Mouse (Mus musculus) kidney, embryonic 15.5 days (tissue): ENCODE results near the gene Amigo2. TPM values are rescaled to one million over a fixed set of nuclear protein-coding genes. Genes with fewer than 3 reads are reported as not detected.

ENCODE experiments used
- ATAC-seq: fragments of 200-750 bp; cut with Nextera tagmentation; replicated peaks from 2 replicates; pipeline ENCODE4 v1.8.0; 2017; ENCODE audit warnings: moderate TSS enrichment; ENCODE audit not compliant: low FRiP score
- H3K27ac ChIP-seq: fragments of 300-500 bp; sonication (generic); 2 replicates; pipeline ENCODE4 v1.5.1; 2015; ENCODE audit warnings: mild to moderate bottlenecking, inconsistent platforms
- H3K27me3 ChIP-seq: fragments of 300-500 bp; sonication (generic); 2 replicates; pipeline ENCODE4 v1.6.1; 2015; ENCODE audit warnings: inconsistent platforms
- H3K36me3 ChIP-seq: fragments of 300-500 bp; sonication (generic); 2 replicates; pipeline ENCODE4 v1.6.1; 2015; ENCODE audit warnings: inconsistent platforms
- H3K4me1 ChIP-seq: fragments of 300-500 bp; sonication (generic); 2 replicates; pipeline ENCODE4 v1.6.1; 2015; ENCODE audit warnings: inconsistent platforms
- H3K4me2 ChIP-seq: fragments of 300-500 bp; sonication (generic); 2 replicates; pipeline ENCODE4 v1.6.1; 2015; ENCODE audit warnings: moderate library complexity, mild to moderate bottlenecking, inconsistent platforms
- H3K4me3 ChIP-seq: fragments of 300-500 bp; sonication (generic); replicated peaks from 2 replicates; pipeline ENCODE4 v1.5.1; 2015; ENCODE audit warnings: mild to moderate bottlenecking, inconsistent platforms
- H3K9ac ChIP-seq: fragments of 300-500 bp; sonication (generic); 2 replicates; pipeline ENCODE4 v1.6.1; 2015; ENCODE audit warnings: mild to moderate bottlenecking, inconsistent platforms
- H3K9me3 ChIP-seq: fragments of 300-500 bp; sonication (generic); replicated peaks from 2 replicates; pipeline ENCODE4 v1.6.1; 2016; ENCODE audit warnings: inconsistent platforms
- WGBS: fragments of 180-500 bp; shearing (Covaris S2); methylation state at CpG from one replicate; pipeline ENCODE4 v1.1.7; 2015; ENCODE audit warnings: mixed read lengths; 5-methylcytosine and 5-hydroxymethylcytosine counted together
- polyA plus RNA-seq: library from polyadenylated mRNA; unstranded; fragments of >200 nt; fragmentation: Nextera tagmentation; extraction: Ambion mirVana; gene quantifications from 2 replicates; pipeline ENCODE4 v1.2.1, GENCODE M21; 2015

Amigo2 gene
- polyA plus RNA-seq, 1 experiment from 2014 or later: 11.9 TPM

DNA sequence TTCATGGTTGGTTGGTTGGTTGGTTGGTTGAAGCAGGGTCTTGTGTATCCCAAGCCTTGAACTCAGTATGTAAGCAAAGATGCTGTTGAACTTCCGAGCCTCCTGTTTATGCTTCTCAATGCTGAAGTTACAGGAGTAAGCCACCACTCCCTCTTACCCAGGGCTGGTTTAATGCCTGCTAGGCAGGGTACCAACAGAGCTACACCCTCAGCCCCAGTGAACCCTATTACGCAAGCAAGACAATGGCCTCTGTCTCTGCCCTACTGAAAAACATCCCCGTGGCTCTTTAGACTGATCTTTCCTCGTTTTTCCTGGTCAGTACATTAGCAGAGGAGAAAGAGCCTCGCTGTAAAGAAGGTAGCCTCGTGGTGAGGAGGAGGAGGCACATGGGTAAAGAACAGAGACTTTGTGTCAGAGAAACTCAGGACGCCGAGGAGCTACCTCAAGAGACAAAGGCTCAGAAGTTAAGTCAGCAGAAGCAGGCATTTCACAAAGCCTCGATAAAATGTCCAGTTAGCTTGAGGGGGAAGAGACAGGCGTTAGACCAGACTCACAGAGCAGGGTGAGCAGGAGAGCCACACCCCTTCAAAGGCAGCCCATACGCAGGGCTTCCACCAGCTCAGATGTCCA, 13.0 kb upstream of the Amigo2 start:
- no peak for ATAC-seq
- 82% methylated on average over 11 of the region's 11 CpGs for WGBS
- no peak overlapping the region for H3K4me2 ChIP-seq
- peaks cover 44% of the 10 kb centered on the region for H3K4me1 ChIP-seq
- no peaks in the 10 kb centered on the region for H3K27me3 ChIP-seq
- no peak overlapping the region for H3K4me3 ChIP-seq
- H3K9ac ChIP-seq: no peak overlapping the region
- H3K36me3 ChIP-seq: no peaks in the 10 kb centered on the region
- no peak overlapping the region for H3K27ac ChIP-seq
- H3K9me3 ChIP-seq: no peaks in the 10 kb centered on the region

DNA sequence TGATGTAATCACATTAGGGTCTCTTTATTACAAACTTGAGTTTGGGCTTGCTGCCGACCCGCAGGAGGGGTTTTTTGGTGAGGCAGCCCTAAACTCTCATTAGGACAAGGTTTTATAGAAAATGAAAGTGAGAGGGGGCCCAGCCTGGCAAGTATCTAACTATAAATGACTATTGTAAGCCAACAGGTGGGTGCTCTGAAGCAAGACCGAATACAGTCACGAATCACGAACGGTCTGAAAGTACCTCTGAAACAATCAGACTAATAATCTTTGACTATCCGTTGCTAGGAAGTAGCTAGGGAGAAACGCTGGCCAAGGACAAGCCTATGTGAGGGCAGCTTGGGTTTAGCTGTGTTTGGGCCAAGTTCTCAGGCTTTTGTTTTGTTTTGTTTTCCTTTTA, 12.2 kb upstream of the Amigo2 start:
- 65% methylated on average over 8 of the region's 8 CpGs for WGBS
- Histone ChIP-seq H3K4me1 (peaks cover 44% of the 10 kb centered on the region), H3K36me3 (no peaks in the 10 kb centered on the region), H3K9me3 (no peaks in the 10 kb centered on the region), H3K4me2 (no peak overlapping the region), H3K27ac (no peak overlapping the region), H3K9ac (no peak overlapping the region), H3K4me3 (no peak overlapping the region), H3K27me3 (no peaks in the 10 kb centered on the region)
- no peak for ATAC-seq

DNA sequence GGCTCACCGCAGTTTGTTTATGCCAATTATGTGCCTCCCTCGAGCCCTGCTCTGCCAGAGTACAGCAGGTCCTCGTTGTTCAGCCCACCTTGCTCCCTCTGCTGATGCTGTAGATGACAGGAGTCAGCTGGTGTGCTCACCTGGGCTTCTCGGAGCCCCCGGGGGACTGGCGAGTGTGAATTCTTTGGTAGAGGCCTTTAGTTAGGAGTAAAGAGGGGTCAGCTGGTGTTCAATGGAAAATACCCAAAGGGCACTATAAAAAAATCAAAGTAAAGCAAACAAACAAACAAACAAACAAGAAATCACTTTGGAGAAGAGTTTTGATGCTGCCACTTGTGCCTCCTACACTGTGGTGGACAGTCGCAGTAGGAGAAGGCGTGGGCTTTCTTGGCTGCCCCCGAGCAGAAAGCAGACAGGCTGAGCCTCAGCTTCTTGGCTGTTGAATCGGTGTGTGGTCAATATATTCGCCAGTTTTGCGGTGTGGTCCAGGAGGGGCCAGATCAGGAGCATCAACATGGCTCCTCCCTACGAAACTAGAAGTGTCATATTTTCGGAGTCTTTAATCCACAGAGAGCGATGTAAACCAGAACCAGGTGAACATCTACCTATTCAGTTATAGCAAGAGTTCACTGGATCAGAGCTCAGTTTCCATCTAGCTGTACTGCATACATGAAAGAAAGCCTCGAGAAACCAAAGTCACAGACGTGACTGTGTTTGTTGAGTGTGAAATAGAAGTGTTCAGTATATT, 11.6 kb upstream of the Amigo2 start:
- WGBS: 86% methylated on average over 17 of the region's 17 CpGs
- ATAC-seq: no peak
- Histone ChIP-seq H3K4me1 (peaks cover 44% of the 10 kb centered on the region), H3K4me2 (no peak overlapping the region), H3K9me3 (no peaks in the 10 kb centered on the region), H3K36me3 (no peaks in the 10 kb centered on the region), H3K27ac (no peak overlapping the region), H3K4me3 (no peak overlapping the region), H3K27me3 (no peaks in the 10 kb centered on the region), H3K9ac (no peak overlapping the region)

DNA sequence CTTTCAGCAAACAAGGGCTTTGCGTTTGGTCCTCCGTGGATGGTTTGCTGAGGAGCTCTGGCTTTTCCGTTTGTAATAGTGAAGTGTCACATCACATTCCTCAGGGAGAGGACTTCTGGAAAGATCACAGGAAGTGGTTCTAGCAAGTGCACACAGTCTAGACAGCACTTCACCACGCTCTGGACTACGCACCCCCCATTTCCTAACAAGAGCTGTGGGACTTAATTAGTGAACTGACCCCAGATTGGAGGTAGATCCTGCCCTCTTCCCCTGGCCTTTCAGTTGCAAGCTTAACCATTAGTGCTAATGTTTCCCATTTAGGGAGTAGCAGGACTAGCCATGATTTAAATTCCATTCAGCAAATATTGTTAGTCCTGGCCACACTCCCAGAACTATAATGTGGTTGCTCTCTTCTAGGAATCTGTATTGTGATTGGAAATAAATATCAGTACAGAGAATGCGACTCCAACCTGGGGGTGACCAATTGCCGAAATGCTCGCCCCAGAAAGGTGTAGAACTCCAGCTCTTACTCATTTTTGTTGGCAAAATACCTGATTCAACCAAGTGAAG, 10.2 kb upstream of the Amigo2 start:
- peak overlapping the region; percentile 70 for H3K27ac ChIP-seq
- ATAC-seq: no peak; the same call in 1 of the 2 replicates
- no peaks in the 10 kb centered on the region for H3K36me3 ChIP-seq
- no peaks in the 10 kb centered on the region for H3K9me3 ChIP-seq
- 44% methylated on average over 8 of the region's 8 CpGs for WGBS
- H3K4me2 ChIP-seq: no peak overlapping the region
- H3K9ac ChIP-seq: no peak overlapping the region
- peaks cover 40% of the 10 kb centered on the region for H3K4me1 ChIP-seq
- no peaks in the 10 kb centered on the region for H3K27me3 ChIP-seq
- no peak overlapping the region for H3K4me3 ChIP-seq

DNA sequence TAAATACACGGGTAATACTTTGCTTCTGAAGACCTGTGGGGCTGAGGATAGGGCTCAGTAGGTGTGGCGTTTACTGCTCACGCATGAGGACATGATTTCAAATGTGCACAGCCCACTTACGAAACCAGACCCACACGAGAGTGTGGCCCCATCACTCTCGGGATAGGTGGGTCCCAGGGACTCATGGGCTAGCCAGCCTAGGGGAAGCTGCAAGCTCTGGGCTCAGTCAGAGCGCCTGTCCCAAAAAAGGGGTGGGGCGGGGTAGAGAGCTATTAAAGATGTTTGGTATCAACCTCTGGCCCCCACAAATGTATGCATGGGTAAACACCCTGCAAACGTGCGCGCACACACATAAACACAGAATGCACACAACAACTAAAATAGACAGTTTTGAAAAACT, 9.3 kb upstream of the Amigo2 start:
- no peaks in the 10 kb centered on the region for H3K9me3 ChIP-seq
- H3K27me3 ChIP-seq: no peaks in the 10 kb centered on the region
- H3K27ac ChIP-seq: no peak overlapping the region
- H3K9ac ChIP-seq: no peak overlapping the region
- H3K4me3 ChIP-seq: no peak overlapping the region
- ATAC-seq: no peak
- H3K4me2 ChIP-seq: no peak overlapping the region
- no peaks in the 10 kb centered on the region for H3K36me3 ChIP-seq
- peaks cover 37% of the 10 kb centered on the region for H3K4me1 ChIP-seq
- WGBS: 89% methylated on average over 11 of the region's 11 CpGs

DNA sequence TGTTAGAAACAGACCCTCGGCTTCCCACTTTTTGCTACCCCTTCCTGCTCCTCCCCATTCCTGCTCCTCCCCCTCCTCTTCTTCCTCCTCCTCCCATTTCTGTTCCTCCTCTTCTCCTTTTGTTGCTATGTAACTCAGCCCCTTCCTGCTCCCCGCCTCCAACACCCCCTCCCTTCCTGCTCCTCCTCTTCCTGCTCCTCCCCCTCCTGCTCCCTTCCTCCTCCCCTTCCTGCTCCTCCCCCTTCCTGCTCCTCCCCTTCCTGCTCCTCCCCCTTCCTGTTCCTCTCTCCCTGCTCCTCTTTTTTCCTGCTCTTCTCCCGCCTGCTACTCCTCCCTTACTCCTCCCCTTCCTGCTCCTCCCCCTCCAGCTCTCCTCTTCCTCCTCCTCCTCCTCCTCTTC, 8.7 kb upstream of the Amigo2 start:
- H3K9me3 ChIP-seq: no peaks in the 10 kb centered on the region
- ATAC-seq: no peak
- H3K4me2 ChIP-seq: no peak overlapping the region
- peaks cover 37% of the 10 kb centered on the region for H3K4me1 ChIP-seq
- H3K36me3 ChIP-seq: no peaks in the 10 kb centered on the region
- H3K9ac ChIP-seq: no peak overlapping the region
- H3K27me3 ChIP-seq: no peaks in the 10 kb centered on the region
- H3K4me3 ChIP-seq: no peak overlapping the region
- 82% methylated on average over 3 of the region's 3 CpGs for WGBS
- no peak overlapping the region for H3K27ac ChIP-seq

DNA sequence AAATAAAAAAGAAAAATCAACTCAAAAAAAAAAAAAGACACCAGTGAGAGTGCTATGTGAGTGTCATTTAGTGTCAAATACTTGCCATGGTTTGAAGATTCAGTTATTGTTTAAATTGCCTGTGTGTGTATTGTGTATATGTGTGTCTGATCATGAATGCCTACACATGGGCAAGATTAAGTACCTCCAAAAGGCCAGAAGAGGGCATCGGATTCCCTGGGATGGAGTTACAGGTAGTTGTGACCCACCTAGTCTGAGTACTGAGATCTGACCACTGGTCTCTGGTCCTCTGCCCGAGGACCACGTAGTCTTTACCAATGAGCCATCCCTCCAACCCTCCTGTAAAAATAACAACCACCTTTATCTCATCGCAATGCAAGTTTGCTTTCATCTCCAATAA, 7.3 kb upstream of the Amigo2 start:
- Histone ChIP-seq H3K36me3 (no peaks in the 10 kb centered on the region), H3K9ac (no peak overlapping the region), H3K27ac (no peak overlapping the region), H3K4me3 (no peak overlapping the region), H3K9me3 (no peaks in the 10 kb centered on the region), H3K4me2 (no peak overlapping the region), H3K27me3 (no peaks in the 10 kb centered on the region), H3K4me1 (peaks cover 28% of the 10 kb centered on the region)
- WGBS: 97% methylated on average over 4 of the region's 4 CpGs
- no peak for ATAC-seq

DNA sequence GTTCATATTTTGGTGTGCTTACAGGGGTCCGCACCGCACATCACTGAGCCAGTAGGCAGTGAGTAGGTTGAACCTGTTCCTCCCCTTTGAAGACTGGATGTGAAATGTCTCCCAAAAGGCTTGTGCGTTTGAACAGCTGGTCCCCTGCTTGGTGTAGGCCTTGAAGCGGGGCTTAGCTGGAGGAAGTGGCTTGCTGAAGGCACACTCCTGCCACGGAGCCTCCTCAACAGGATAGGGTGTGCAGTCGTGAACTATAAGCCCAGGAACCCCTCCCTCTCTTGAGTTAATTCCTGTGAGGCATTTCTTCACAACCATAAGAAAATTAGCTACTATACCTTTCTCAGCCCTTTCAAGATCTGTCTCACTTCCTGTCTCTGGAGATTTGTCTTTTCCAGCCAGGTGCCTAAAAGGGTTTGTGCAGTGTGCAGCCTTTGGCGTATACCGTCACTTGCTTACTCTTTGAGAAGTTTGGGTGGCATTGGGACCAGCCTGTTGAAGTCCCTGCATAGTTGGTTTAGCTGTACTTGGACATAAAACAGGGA, 5.5 kb upstream of the Amigo2 start:
- Histone ChIP-seq H3K27me3 (no peaks in the 10 kb centered on the region), H3K36me3 (no peaks in the 10 kb centered on the region), H3K4me1 (peaks cover 26% of the 10 kb centered on the region), H3K27ac (no peak overlapping the region), H3K9ac (no peak overlapping the region), H3K9me3 (no peaks in the 10 kb centered on the region), H3K4me3 (no peak overlapping the region), H3K4me2 (no peak overlapping the region)
- WGBS: 83% methylated on average over 8 of the region's 8 CpGs
- no peak for ATAC-seq

DNA sequence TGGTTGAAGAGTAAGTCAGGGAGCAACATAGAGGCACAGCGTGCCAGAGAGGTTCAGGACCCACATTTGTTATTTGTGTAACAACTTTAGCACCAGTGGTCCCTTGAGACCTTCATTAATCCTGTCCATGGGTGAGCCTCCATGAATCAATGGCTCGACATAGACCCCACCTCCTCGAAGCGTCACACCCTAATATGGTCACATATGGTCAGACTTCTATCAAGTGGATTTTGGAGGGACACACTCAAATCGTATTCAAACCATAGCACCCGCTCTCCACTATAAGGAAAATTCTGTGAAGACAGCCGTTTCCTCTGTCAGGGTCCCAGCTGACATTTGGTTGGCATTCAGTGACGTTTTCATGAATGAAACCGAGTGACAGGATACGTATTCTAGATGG, 2.2 kb upstream of the Amigo2 start:
- WGBS: 91% methylated on average over 10 of the region's 10 CpGs
- no peak overlapping the region for H3K4me2 ChIP-seq

DNA sequence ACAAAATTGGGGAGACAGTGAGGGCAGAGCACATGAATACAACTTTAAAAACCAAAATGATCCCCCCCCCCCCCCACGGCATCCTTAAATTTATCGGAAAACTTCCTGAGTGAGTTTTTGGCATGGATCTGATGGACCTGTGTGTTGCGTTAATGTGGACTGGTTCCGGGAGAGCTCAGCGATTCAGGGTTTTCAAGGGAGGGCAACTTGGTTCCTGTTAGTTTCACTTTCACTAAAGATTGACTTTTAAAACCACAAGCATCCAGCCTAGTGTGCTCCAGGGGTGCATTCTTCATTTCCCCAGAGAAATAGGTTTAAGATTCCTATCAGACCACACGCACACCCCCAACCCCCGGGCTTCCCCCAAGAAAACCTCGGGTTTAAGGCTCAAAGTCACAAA, 1.2 kb upstream of the Amigo2 start:
- Histone ChIP-seq H3K36me3 (peaks cover 8% of the 10 kb centered on the region; the same call in 1 of the 2 replicates), H3K27ac (peak overlapping the region; percentile 94), H3K4me2 (peak overlapping the region; percentile 84), H3K9me3 (no peaks in the 10 kb centered on the region), H3K9ac (peak overlapping the region; percentile 93), H3K4me1 (peaks cover 24% of the 10 kb centered on the region), H3K4me3 (peak overlapping the region; percentile 87), H3K27me3 (peaks cover 13% of the 10 kb centered on the region; the same call in 1 of the 2 replicates)
- WGBS: 22% methylated on average over 8 of the region's 8 CpGs
- ATAC-seq: no peak

More for the DNA sequence above, 2.2 kb upstream of the Amigo2 start:
- H3K4me1 ChIP-seq: peaks cover 24% of the 10 kb centered on the region
- no peak overlapping the region; the same call in 1 of the 2 replicates for H3K27ac ChIP-seq
- H3K9ac ChIP-seq: no peak overlapping the region
- no peak for ATAC-seq
- peaks cover 8% of the 10 kb centered on the region; the same call in 1 of the 2 replicates for H3K36me3 ChIP-seq
- no peaks in the 10 kb centered on the region for H3K9me3 ChIP-seq
- H3K27me3 ChIP-seq: peaks cover 13% of the 10 kb centered on the region; the same call in 1 of the 2 replicates
- H3K4me3 ChIP-seq: no peak overlapping the region

DNA sequence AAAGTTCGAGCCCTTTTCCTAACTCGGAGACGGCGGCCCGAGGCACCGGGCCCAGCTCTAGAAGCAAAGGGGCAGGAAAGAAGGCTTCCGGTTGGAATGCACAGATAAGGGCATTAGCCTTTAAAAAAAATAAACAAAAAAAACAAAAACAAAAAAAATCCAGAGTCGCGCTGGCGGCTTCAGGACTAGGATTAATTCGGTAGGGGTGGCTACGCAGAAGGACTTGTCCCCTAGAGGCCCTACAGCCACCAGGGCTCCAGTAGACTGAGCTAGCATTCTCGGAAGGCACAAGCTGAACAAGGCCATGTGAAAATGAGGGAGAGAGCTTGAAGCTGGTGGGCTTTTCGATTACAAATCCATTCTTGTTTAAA, 689 bp upstream of the Amigo2 start:
- ATAC-seq: 0 out of 2 replicates have a peak, but pooled peaks have one; percentile 48
- Histone ChIP-seq H3K4me2 (peak overlapping the region; percentile 84), H3K36me3 (peaks cover 8% of the 10 kb centered on the region; the same call in 1 of the 2 replicates), H3K4me1 (peaks cover 24% of the 10 kb centered on the region), H3K9me3 (no peaks in the 10 kb centered on the region), H3K27ac (peak overlapping the region; percentile 94), H3K27me3 (peaks cover 13% of the 10 kb centered on the region; the same call in 1 of the 2 replicates), H3K4me3 (peak overlapping the region; percentile 87), H3K9ac (peak overlapping the region; percentile 93)
- 1% methylated on average over 14 of the region's 14 CpGs for WGBS

DNA sequence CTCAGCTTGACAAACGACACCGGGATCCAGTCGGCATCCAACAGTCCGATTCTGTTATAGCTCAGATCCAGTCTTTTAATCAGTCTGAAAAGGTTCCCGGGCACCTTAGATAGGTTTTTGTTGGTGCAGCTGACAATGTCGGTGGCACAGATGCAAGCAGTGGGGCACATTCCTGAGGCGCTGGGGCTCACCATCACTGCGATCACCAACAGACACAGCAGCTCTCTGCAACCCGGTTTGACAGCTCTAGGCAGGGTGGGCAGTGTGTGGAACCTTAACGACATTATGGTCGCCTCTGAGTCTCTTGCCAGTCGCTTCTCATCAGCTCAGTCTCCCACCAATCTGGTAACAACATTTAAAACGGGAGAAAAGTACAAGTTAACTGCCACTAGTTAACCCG, 831 bp downstream of the Amigo2 start:
- H3K4me1 ChIP-seq: peaks cover 24% of the 10 kb centered on the region
- no peaks in the 10 kb centered on the region for H3K9me3 ChIP-seq
- H3K27me3 ChIP-seq: peaks cover 13% of the 10 kb centered on the region; the same call in 1 of the 2 replicates
- peak overlapping the region; percentile 84 for H3K4me2 ChIP-seq
- peak overlapping the region; percentile 93; the same call in 1 of the 2 replicates for H3K9ac ChIP-seq
- H3K36me3 ChIP-seq: peaks cover 8% of the 10 kb centered on the region; the same call in 1 of the 2 replicates
- no peak for ATAC-seq
- peak overlapping the region; percentile 87 for H3K4me3 ChIP-seq
- H3K27ac ChIP-seq: no peak overlapping the region
- 28% methylated on average over 14 of the region's 14 CpGs for WGBS
